Mouse (Mus musculus) frontal cortex, adult 2 months (tissue): ENCODE measurements at regions not wholly inside any gene's neighbourhood (a gene's known extent, or its start where the extent isn't known, plus 50 kb on each side); places are given as distances from the start of the nearest gene placed in this dataset.
"Not testable (repeated sequence)": the region's sequence is repeated elsewhere in the genome, so short reads cannot be mapped to it uniquely, and the experiment has no call there.

ENCODE experiments used
- DNase-seq, 2 experiments: peaks; one replicate each; pipeline ENCODE4 v3.0.0; 2022; ENCODE audit warnings: low spot score in 1 of 2; ENCODE audit errors: extremely low spot score in 1 of 2

GRCm38 (mm10) chr8:83837637-83838378 is 62.1 kb upstream of the Adgrl1 start:
- no peak for DNase-seq

- DNase-seq, result no peak
Measured at GRCm38 (mm10) chr8:83829851-83830250, 70.1 kb upstream of the Adgrl1 start.

GRCm38 (mm10) chr8:83824925-83825680 is 74.8 kb upstream of the Adgrl1 start:
- DNase-seq, result no peak

DNA sequence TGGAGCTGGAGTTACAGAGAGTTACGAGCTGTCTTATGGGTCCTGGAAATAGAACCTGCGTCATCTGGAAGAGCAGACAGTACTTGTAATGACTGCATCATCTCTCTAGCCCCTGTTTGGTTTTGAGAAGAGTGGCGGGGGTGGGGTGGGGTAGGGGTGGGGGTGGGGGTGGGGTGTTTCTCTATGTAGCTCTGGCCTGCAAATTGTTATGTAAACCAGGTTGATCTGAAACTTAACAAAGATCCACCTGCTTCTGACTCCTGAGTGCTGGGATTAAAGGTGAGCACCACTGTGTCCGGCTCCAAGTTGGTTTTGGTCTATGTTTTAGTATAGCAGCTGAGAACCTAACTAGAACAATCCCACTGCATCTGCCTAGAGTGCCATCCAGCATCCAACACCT is 78.0 kb upstream of the Adgre5 start:
- DNase-seq, result no peak

DNA sequence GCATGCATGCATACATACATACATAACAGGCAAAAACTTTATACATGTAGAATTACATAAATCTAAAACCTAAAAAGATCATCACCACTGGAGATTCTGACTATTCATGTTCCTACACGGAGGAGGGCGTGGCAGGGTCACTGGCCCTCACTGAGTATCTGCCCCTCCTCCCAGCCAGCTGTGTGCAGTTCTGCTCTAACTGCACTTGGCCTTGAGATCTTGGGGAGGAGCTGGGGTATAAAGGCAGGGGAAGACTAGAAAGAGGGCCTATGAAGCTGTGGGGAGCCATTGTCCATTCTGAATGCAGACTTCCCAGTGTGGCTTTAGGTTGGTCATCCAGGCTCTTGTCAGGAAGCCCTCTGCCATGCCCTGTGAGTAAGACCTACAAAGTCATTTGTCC is 69.5 kb upstream of the Adgre5 start:
- no peak for DNase-seq

DNA sequence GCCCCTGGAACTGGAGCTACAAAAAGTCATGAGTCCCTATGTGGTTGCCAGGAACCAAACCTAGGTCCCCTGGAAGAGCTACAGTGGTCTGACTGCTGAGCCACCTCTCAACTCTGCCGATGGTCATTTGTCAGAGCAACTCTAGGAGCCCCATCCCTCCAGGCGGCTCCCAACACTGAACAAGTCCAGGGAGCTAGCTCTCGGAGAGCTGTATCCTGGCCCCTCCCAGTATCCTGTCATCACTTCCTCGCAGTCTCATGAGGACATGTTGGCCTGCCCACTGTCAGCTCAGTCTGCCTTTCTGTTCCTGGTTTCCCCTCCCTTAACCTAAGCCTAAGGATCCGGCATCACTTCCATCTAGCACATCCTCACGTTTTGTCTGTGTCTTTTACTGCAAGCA is 64.5 kb upstream of the Adgre5 start:
- no peak for DNase-seq

DNA sequence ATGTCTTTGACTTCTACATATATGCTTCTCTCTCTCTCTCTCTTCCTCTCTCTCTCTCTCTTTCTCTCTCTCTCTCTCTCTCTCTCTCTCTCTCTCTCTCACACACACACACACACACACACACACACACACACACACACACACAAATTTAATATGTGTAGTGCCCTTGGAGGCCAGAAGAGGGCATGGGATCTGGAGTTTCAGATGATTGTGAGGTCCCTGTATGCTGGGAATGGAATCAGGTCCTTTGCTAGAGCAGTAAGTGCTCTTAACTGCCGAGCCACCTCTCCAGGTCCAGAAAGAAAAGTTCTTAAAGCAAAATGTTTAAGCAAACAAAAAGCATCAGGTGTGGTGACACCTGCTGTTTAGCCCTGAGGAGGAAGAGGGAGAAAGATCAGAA is 62.2 kb upstream of the Adgre5 start:
- DNase-seq, result not testable (repeated sequence)

- no peak for DNase-seq
Measured at GRCm38 (mm10) chr8:83802506-83802905, 61.4 kb upstream of the Adgre5 start.

GRCm38 (mm10) chr8:83799607-83799950 is 58.5 kb upstream of the Adgre5 start:
- DNase-seq, result no peak

DNA sequence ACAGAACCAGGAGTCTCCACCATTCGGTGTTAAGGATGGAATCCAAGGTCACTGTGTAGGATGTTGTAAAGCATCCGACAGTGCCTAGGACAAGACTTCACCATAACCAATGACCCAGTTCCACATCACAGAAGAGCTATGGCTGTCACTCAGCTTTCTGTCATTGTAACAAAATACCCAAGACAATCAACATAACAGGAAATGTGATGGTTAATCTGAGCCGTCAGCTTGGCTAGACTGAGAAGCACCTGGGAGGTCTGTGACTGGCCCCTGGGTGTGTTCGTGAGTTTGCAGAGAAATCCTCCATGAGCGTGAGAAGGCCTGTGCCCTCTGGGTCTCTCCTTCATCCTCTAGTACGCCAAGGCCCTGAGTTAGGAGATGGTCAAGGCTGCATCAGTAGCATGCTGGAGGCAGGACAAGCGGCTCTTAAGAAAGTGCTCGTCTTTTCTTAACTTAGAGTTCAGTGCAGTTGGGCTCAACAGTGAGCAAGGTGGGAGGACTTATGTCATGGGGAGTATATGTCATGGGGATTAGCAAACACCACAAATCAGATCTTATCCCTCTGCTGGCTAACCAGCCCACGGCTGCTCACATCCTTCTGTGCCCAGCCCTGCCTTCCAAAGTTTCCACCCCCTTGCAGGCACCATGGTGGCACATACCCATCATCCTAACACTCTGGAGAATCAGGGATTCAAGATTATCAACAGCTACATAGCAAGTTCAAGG is 57.9 kb upstream of the Adgre5 start:
- no peak for DNase-seq

- DNase-seq, result peak in 1 of 2 experiments; percentile 59
Measured at GRCm38 (mm10) chr8:83793491-83794238, 52.5 kb upstream of the Adgre5 start.
